Mouse (Mus musculus) heart, postnatal 4 days (tissue): ENCODE measurements around the gene Tymp. TPM values are rescaled to one million over a fixed set of nuclear protein-coding genes. Genes with fewer than 3 reads are reported as not detected.

Experiments used
- DNase-seq: peaks from one replicate; pipeline ENCODE4 v3.0.0; 2021
- total RNA-seq, 2 experiments: library from RNA; stranded (reverse); gene quantifications; 2 replicates each; pipeline ENCODE4 v1.2.3; 2021

Tymp gene
- total RNA-seq, 2 experiments from 2014 or later = 0.31 to 0.72 TPM

DNA sequence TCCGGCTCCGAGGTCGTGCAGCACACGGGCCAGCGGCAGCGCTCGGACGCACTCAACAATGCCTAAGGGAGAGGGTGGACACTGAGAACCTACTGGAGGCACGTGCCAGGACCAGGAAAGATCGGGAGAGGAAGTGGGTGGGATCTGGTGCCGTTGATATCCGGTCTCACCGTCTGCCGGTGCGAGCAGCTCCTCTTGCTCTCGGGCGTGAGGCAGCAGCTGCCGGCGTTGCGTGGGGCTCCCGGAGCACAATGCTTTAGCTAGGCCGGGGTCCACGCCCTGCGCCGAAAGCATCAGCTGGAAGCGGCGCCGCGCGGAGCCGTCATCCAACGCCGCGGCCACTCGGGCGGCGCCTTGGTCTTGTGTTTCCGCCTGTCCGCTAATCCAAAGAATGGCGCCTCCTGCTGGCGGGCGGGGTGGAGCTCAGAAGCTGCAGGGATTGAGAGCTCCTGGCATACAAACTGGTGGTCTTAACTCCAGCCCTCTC, 3.0 kb downstream of the Tymp start, which contains the start of gene Sco2:
TSS of gene Sco2 (minus strand) at position 85 of the 487 bp plus-strand sequence.
- DNase-seq = peak; percentile 98

DNA sequence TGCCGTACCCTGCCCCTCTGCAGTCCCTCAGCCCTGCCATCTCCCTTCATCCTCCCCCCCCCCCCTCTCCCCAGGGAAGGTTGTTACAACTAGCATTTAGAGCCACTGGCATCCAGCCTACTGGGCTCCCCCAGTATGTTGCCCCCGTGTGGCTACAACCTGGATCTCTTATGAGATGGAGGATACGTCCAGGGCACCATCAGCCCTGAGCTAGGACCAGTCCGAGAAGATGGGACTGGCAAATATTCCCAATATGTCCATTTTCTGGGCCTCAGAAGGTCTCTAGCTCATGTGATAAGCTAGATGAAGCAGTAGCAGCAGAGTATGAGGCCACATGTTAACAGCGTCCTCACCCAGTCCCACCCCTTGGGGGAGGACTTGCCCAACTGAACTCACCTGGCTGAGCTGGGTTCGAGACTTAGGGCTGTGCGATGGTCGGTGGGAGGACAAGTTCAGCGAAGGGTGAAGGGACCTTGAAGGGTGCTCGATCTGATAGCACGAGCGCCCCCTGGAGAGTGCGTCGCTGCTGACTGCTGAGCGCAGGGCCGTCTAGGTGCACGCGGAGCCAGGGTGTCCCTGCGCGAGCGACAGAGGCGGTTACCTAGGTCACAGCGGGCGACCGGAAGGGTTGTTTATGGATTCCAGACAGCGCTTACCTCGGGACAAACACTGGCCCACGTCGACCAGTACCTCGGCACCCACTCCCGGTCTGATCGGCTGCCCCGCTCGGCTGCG, 3.6 kb downstream of the Tymp start:
- DNase-seq = peak; percentile 88

DNA sequence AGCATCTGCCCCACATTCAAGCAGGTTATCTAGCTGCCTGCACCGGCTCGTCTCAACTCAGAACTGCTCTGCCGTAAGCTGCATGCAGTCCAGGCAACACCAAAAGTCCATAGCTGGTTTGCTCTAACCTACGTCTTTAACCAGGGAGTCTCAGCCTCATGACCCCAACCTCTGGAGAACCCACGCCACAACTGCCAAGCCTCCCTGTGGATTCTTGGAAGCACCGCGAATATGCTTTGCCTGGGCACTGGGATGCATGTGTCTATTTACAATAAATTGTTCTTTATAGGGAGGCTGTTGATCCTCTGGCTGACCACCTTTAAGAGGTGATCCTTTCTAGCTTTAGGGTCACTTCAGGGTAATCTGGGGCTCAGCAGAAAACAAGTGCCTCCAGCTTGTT, 4.3 kb downstream of the Tymp start:
- no peak for DNase-seq

DNA sequence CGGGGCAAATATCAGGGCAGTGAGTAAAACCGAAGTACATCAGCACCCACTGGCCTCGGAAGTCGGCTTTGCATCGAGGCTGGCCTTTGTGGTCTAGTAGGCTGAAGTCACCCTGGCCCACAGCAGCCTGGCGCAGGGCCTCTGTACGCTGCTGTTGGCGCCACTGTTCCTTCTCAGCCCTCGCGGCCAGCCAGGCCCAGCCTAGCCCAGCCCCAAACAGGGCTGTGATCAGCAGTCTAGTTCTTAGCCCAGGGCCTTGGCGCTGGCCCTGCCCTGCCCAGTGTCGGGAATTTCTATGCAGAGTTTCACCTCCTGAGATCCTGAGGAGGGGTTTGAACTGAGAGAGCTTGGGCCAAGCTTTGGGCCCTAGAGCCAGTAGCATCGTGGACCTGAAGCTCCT, 4.8 kb downstream of the Tymp start:
- DNase-seq = no peak

DNA sequence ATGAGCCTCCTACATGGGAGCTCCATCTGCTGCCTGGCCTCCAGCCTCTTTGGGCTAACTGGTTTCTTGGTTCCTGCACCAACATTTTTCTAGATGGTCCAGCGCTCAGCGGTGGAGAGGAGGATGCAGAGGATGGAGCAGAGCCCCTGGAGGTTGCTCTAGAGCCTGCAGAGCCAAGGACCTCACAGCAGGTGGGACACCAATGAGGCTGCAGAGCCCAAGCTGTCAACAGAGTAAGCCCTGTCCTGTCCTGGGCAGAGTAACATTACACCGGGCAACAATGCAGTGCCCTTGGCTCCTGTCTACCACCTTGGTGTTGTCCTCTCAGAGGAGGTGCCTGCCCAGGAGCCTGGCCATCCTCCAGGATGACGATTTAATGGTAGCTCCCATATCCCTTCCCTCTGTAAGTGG, 11.7 kb downstream of the Tymp start:
- no peak for DNase-seq

DNA sequence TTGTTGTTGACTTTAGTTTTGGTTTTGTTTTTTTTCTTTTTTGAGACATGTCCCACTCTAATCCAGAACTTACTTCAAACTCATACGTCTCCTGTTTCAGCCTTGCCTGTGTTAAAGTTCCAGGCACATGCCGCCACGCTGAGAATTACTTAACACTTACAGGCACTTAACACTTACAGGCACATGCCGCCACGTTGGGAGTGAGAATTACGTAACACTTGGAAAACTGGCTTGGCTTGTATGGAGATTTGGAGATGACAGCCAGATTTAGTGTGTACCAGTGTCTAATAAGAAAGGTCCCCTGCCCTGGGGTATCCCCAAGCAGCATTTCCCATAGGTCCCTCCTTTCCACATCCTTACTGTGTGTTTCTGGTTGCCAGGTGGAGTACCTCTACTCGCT, 13.8 kb downstream of the Tymp start:
- DNase-seq = no peak

DNA sequence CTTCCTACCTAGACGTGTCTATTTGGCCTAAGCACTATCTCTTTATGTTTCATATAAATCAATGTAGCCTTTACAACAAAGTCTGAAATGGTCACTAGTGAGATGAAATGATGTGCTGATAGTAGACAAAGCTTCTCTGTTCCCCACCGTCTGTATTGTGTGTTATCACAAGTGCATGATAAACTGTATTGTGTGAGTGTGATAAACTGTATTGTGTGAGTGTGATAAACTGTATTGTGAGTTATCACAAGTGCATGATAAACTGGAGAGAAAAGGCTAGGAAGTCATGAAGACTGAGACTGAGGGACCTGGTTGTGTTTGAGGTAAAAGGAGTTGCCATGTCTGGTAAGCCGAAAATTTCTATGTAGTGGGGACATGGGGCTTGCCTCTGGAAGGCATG, 18.1 kb downstream of the Tymp start:
- DNase-seq = no peak

DNA sequence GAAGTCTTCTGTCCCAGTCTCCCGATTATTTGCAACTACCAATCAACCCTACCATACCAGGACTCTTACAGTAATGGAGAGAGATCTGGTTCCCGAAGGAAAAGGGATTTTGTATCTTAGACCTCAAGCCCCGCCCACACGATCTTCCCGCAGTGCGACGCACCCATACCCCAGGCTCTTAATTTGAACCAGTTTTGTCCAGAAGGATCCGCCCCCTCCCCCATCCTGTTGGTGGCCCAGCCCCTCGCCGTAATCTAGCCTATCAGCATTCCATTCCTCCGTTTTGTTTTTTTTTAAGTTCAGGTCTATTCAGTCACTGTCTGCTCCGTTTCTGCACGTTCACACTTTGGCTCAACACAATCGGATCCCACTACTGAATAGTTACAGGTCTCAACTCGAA, 20.5 kb downstream of the Tymp start:
- peak; percentile 82 for DNase-seq

DNA sequence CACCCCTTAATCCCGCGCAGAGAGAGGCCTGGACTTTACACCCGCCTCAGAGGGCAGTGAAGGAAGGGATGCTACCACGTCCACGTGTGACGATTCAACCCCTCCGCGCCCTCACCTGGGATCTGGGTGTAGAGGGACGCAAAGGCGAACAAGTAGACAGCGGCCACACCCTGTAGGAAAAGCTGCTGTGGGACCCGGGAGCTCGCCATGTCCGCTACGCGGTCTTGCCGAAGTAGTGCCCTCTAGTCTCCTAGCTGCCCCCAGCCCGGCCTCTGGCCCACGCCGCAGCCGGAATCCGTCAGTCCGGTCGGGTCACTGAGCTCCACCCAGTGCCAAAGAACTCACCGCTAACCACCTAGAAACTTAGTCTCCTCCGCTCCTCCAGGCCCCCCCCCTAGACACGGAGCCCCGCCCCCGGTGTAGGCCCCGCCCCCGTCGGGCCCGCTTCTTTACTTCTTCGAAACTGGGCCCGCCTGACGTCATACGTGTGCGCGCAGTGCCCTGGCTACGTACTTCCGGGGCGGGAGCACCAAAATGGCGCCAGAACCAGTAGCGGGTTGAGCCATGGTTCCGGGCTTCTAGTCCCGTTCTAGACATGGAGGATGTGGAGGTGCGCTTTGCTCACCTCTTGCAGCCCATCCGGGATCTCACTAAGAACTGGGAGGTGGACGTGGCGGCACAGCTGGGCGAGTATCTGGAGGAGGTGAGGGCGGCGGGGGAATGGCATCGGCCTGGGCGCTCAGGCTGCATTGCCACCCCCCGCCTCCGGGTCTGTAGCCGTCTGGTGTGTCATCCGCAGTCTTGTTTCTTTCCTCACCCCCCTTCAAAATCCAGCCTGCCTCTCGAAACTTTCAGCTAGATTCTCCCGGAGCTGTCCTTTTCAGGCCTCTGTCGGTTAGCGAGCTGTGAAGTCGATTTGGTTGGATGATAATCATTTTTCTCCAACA, 21.3 kb downstream of the Tymp start, which contains the start of the genes Lmf2 and Ncaph2:
TSS of gene Lmf2 (minus strand) at position 419 of the 947 bp plus-strand sequence.
TSS of gene Ncaph2 (plus strand) at position 479 of the 947 bp plus-strand sequence.
- DNase-seq = peak; percentile 97

DNA sequence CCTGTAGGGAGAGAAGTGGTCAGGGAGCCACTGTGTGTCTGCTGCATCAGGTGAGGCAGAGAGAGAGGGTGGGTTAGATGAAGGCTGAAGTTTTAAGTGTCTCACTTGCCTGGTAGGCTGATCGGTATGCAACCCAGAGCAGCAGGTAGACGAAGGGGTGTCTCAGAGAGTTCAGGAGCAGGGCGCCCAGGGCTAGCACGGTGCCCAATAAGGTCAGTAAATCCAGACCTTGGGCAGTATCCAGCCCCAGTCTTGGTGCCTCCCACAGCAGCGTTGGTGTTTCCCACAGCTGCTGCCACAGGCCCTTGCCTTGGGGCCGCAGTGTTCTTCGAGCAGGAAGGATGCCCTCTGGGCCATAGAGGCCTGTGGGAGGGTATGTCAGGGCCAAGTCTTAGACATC, 22.4 kb downstream of the Tymp start:
- no peak for DNase-seq

DNA sequence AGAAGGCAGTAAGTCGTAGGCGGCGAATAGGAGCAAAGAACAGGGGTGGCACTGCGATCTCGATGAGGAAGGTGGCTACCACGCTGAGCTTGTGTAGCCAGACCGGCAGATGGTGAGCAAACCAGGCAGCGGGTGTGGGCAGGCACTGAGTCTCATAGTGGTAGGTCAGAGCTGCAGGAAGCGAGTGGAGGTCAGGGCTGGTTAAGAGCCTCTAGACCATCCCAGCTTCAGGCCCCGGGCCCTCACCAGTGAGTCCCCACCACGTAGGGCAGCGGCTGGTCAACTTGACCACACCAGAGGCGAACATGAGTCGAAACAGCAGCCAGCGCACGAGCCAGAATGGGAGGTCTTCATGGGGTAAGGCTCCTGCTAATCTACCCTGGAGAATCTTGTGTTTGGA, 23.0 kb downstream of the Tymp start:
- no peak for DNase-seq

DNA sequence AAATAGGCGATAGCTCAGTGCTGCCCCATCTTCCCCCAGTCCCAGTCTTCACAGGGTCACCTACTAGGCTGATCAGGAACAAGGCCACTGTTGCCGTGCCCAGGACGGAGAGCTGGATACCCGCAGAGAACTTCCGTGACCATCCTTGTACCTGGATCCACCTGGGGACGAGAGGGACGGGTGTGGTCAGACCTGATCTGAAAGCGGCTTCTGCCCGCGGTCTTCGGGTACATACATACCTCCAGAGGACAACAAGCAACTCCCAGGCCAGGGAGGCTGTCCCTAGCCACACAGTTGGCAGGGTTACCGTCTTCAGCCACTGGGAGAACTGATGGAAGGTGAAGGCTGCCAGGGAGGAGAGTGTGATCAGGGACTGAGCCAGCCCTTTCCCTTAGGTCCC, 24.0 kb downstream of the Tymp start:
- DNase-seq = no peak

DNA sequence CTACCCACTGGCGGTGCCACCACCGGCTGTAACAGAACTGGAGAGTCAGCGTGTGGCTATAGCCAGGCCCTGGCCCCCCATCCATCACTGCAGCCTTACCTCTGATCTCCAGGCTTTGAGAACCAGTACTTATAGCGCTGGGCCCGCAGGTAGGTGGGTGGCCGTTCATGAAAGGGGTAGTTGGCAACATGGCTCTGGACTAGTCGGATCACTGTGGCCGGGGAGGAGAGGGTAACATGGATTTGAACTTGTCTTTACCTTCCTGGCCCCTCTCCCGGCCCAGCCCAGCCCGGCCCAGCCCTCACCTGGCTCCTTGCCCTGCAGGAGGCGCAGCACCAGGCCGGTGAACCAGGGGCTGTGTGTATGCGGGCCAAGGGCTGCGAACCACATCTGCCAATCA, 24.8 kb downstream of the Tymp start:
- no peak for DNase-seq

DNA sequence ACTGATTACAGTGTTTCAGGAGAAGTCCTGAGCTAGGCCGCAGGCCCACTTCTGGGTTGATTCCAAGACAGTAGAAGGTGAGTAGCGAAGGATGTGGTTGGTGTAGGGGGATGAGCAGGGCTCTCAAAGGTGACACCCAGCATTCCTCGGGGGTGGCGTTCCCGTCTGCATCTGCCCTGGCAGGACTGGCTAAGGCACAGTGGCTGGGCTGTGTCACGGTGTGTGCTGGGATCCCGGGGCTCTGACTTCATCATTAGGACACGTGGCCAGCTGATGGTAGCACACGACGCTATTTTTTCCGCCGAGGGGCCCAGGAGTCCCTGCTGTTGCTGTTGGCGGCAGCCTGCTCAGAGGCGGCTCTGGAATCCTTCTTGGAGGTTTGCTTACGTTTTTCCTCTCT, 25.5 kb downstream of the Tymp start:
- DNase-seq = no peak

DNA sequence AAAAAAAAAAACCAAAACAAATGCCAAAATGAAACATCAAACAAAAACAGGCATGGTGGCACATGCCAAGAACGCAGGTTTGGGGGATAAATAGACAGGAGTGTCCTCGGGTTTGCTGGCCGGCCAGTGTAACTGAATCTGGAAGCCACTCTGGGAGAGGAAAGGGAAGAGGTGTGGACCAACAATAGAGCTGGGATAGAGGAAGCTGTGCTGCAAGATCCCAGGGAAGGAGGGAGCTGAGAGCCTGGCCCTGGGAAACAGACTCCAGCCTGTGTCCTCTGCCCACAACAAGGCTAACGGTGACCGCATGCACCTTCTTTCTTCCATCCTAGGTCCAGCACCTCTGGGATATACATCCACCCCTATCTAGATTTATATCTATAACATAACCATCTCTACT, 26.4 kb downstream of the Tymp start:
- DNase-seq = no peak

DNA sequence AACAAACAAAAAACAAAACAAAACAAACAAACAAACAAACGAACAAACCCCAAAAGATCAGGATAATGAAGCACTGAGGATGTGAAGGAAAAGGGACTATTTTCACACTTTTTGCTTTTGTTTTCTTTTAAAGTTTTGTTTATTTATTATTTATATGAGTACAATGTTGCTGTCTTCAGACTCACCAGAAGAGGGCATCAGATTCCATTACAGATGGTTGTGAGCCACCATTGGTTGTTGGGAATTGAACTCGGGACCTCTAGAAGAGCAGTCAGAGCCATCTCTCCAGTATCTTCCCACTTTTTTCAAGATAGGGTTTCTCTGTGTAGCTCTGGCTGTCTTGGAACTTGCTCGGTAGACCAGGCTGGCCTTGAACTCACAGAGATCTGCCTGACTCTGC, 33.5 kb downstream of the Tymp start:
- DNase-seq = no peak

DNA sequence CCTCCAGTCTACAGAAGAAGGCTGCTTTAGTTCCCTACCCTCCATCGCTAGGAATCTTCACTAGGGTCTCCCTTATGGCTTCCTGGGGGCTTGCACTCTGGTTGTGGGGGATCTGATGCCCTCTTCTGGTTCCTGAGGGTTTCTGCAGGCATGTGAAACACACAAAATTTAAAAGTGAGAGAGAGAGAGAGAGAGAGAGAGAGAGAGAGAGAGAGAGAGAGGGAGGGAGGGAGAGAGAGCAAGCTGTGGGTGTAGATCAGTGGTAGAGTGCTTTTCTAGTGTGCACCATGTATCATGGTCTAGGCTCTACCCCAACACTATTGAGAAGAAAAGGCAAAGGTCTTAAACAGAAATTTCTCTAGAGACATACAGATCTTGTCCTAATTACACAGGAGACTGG, 35.2 kb downstream of the Tymp start:
- DNase-seq = no peak

DNA sequence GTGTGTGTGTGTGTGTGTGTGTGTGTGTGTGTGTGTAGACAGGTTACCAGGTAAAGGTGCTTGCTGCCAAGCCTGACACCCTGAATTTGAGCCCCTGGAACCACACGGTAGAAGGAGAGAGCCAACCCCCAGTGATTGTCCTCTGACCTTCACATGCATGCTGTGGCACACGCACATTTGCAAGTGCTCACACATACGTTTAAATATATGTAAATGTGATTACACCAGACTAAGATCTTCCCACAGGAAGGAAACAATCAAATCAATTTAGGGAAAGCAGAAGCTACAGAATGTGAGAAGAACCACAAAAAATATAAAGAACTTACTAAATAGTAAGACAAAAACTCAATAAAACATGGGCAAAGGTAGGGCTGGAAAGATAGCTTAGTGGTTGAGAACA, 36.7 kb downstream of the Tymp start:
- no peak for DNase-seq

DNA sequence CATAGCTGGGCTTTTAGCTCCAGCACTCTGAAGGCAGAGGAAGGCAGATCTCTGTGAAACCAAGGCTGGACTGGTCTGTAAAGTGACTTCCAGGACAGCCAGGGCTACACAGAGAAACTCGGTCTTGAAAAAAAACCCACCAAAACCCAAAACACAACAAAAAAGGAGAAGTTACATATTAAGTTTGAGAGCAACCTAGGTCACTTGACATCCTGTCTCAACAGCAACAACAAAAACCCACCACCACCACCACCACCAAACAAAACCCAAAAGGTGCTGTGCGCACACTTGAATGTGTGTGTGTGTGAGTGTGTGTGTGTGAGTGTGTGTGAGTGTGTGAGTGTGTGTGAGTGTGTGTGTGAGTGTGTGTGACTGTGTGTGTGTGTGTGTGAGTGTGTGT, 37.1 kb downstream of the Tymp start:
- DNase-seq = no peak

DNA sequence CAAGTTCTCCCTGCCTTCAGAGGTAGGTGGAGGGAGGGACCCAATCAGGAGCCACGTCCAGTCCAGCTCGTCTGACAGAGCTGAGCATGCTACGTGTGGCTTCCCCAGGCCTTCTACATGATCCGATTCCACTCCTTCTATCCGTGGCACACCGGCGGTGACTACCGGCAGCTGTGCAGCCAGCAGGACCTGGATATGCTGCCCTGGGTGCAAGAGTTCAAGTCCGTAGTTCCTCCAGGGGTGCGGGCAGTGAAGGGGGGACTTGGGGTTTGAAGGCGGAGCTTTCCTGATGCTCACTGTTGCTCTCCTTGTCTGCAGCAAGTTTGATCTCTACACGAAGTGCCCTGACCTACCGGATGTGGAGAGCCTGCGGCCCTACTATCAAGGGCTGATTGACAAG, 40.4 kb downstream of the Tymp start:
- DNase-seq = no peak

DNA sequence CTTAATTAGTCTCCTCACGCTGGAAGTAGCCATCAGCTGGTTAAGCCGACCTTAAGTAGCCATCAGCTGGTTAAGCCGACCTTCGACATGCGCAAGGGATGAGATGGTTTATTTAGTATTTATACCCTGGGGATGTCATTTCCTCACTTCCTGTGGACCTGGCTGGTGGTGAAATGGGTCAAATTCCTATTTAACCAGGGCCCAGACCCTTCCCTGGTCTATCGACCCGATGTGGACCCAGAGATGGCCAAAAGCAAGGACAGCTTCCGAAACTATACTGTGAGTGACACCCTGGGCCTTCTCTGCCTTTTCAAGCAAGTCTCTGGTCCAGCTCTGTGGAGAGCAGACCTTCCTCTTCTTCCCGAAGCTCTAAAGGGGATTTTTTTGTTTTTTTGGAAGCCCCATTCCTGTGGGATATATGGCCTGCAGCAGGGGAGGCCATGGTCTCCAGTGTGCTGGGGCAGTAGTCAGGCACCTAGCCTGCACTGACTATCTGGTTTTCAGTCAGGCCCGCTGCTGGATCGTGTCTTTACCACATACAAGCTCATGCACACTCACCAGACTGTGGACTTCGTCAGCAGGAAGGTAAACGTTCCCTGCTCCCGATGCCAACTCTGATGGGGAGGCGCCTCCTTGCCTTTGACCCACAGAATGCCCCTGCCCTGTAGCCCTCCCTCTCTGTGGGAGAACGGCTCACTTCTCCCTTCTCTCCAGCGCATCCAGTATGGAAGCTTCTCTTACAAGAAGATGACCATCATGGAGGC, 41.9 kb downstream of the Tymp start:
- DNase-seq = no peak

DNA sequence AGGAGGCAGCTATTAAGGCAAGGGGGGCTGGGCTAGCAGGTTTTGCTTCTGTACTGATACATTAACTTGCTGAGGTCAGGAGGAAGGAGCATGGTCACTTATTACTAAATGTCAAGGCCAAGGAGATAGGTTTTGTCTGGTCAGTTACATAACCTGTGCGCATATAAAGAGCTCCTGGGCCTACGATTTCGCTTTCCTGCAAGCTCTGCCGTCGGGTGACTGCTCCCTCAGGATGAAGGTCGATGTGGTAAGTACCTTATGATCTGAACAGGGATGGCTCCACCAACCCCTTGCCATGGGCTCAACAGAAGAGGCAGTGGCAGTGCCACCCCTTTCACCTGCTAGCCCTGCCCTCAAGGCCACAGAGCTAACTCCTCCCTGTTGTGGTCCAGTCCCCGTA, 42.6 kb downstream of the Tymp start, which contains the start of gene Miox:
TSS of gene Miox (plus strand) at position 128 of the 400 bp plus-strand sequence.
- DNase-seq = no peak

DNA sequence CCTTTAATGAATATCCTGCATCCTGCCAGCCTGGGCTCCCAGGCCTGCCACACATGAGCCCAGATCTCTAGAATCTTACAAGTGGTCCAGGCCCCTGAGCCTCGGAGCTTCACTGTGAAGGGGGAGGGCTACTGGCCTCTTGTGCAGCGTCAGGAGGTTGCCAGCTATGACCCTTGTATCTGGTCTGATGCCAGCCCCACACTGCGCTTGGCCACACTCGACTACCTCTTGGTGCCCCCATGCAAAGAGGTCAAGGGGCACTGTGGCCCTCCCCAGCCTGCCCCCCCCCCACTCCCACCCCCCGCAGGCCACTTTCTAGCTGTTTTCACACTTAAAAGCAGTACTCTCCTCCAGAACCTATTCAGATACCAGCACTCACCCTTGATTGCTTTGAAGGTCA, 50.4 kb downstream of the Tymp start:
- no peak for DNase-seq
